Mouse (Mus musculus) mature B cell (primary cell): Measurements from ENCODE around the gene Pcsk7.

ENCODE experiments used
- in situ Hi-C: fragments of 300-500 bp; cut with MboI; formaldehyde crosslinking; loops from 2 replicates; pipeline ENCODE4 v1.14.3; 2019

The Pcsk7 gene

DNA sequence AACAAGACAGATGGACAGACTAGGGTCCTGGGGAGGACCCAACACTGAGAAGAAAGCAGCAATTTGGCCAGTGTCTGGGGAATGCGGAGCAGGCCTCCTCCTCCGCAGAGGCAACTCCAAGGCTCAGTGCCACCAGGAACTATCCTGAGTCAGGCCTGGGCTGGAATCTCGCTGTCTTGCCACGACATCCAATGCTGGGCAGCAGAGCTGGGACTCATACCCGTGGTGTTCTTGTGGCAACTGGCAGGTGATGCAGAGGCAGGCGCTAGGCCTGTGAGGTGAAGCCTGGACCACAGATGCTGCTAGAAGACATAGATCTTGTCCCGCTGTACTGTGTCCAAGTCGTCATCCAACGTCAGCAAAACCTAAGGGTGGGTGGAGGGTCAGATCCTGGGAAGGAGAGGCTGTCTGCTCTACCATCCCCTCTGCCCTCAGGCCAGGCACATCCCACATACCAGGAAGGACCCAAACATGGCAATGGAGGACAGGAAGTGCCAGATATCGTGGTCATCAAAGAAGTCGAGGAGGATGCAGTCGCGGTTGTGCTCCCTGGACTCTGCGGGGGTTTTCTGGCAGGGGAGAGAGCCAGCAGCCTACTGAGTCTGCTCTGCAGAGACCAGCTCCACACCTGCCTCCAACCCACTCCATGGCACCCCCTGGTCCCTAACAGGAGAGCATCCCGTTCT, 32.8 kb downstream of the Pcsk7 start:
- in situ Hi-C loops: no loop called here

DNA sequence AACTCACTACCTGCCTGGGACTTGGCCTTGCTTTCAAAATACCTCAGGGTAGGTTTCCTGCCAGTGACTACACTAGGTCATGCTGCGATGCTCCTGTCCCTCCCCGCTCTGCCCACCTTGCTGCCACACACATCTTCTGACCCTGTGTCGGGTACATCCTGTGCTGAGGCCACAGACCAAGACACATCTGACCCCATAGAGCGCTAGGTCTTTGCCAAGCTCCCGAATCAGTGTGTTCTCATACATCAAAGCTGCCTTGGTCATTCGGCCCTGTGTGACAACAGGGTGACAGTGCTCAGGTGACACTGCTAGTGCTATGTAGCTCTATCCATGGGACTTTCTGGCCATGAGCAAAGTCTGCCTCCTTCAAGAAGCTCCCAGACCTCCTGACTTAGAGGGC, 33.5 kb downstream of the Pcsk7 start:
- in situ Hi-C loops: no loop called here

DNA sequence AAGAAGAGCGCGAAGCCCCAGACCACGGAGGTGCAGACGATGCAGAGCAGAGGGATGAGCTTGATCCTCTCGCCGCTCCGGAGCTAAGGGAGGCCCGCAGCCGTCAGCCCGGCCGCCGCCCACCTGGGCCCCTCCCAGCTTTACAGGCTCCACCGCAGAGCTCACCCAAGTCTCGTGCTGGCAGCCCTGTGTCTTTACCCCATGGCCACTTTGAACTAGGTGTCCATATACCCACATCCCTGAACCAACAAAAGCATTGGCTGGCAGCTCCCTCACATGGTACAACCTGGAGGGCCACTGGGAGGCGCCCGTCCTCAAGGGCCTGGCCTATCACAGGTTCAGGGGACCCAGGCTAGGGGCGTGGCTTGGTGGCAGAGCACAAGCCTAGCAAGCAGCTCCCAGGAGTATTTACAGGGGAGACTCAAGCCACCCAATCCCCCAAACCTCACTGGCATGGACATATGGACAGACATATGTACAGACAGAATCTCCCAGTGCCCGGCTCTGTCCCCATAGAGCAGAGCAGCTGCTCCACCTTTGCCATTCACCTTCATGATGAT, 35.1 kb downstream of the Pcsk7 start:
- in situ Hi-C loops: no loop called here

DNA sequence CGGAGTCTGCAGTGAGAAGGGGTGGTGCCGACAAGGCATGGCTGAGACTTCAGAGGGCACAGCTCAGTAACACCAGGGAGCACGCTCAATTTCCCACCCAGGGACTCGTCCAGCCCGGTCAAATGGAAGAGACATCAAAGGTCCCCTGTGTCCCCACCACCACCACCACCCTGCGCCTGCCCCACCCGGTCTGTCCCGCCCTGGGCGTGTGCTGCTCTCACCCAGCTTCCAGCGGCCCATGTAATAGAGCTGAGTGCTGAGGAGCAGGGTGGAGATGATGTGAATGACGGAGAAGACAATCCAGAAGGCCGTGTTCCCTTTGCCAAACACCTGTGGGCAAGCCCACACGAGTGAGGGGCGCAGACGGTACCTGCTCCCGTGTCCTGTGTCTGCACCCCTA, 36.2 kb downstream of the Pcsk7 start:
- in situ Hi-C loops: no loop called here

DNA sequence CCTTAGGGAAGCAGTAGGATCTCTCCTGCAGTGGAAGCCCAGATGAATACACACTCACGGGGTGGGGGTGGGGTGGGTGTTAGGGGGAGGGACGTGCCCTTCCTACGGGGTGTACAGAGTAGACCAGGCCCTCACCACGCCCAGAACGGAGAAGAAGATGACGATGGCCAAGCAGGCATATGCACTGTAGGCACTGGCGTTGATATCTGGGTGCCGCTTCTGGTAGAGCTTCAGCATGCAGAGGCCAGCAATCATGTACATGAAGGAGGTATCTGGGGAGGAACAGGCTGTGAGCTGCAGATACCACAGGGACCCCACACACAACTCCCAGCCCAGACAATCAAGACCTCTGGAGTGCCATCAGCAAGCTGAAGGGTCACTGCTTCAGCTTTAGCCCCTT, 36.6 kb downstream of the Pcsk7 start:
- in situ Hi-C loops: no loop called here

- in situ Hi-C loops: no loop called here
These were observed 37.6 kb downstream of the Pcsk7 start for GRCm38 (mm10) chr9:45943628-45944505.

GRCm38 (mm10) chr9:45944506-45945400, 38.5 kb downstream of the Pcsk7 start:
- in situ Hi-C loops: no loop called here

DNA sequence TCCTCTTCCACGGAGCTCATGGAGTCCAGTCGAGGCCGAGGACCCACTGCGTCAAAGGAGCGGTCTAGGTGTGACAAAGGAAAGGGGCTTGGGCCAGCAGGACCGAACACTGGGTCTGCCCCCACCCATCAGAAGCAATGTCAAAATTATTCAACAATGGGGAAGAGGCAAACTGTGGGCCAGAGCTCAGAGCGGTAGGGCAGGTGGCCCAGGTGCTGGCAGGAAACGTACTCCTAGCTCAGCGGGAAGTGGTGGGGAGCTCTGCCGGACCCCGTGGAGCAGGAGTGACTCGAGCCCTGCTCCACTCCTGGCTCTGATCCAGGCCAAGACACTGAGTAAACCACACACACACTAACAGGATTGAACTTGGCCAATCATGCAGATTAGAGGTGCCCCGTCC, 39.4 kb downstream of the Pcsk7 start:
- in situ Hi-C loops: no loop called here

- in situ Hi-C loops: no loop called here
These were observed 40.0 kb downstream of the Pcsk7 start for GRCm38 (mm10) chr9:45946182-45946871.

- in situ Hi-C loops: no loop called here
These were observed 40.5 kb downstream of the Pcsk7 start for GRCm38 (mm10) chr9:45946872-45947183.

- in situ Hi-C loops: no loop called here
These were observed 45.8 kb downstream of the Pcsk7 start for GRCm38 (mm10) chr9:45952057-45952456.

GRCm38 (mm10) chr9:45952890-45953289, 46.6 kb downstream of the Pcsk7 start:
- in situ Hi-C loops: no loop called here

DNA sequence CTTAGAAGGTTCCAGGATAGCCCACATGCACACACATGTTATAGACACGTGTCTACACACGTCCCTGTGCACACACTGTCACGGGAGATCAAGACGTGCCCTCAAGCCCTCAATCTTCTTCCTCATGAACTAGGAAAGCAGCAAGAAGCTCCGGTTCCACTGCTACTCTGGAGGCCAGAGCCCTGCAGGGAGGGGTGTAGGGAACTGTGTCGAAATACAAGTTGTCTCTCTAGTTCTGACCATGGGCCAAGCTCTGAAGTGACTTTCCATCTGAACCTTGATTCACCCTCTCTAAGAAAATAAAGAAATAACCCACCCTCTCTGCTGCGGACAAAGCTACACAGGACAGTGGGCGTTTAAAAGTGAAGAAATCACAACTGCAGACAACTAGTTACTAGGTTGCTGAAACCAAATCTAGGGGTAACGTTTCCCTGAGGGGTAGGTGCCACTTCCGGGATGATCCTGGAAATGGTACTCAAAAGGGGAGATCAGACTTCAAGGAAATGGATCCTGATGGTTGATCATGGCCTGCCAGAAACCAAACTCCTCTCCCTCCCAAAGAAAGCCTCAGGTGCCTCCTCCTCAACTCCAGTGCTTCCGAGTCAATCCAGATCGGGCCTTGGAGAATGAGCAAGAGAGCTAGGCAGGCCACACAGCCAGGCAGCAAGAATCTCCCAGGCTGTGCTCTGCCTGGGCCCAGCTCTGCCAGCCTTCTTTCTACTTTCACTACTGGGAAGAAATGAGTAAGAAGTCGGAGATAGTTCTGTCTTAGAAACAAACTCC, 47.4 kb downstream of the Pcsk7 start:
- in situ Hi-C loops: no loop called here

DNA sequence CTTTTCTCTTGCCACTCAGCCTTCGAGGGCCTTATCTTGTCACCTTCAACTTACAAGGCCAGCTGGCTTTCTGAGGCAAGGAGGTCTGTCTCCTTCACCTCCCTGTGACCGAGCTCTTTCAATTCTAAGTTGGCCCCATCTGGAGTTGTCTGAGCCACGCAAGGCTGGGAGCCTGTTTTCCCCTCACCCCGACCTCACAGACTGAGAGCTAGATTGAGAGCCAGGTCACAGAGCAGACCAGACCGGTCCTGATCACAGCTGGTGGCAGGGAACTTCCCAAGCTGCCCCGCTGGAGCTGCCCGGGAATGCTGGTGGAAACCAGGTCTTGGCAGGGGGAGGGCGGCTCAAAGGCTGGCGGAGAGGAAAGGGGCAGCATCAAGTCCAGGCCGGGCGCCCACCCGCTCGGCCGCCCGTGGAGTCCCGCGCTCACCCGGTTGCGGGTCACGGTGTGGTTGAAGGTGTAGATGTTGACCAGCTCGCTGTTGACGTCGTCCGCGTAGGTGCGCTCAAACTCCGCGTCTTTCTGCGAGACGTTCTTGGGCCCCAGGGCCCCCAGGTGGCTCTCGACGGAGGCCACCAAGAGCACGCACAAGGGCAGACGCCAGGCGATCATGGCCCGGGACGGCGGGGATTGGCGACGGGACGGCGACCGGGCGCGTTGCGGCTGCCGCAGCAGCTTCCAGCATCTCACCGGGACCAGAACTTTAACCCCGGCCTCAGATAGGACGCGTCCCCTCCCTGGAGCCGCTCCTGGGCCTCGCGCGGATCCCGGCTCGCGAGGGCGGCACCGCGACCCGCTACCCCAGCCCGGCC, 48.2 kb downstream of the Pcsk7 start:
- in situ Hi-C loops: no loop called here

DNA sequence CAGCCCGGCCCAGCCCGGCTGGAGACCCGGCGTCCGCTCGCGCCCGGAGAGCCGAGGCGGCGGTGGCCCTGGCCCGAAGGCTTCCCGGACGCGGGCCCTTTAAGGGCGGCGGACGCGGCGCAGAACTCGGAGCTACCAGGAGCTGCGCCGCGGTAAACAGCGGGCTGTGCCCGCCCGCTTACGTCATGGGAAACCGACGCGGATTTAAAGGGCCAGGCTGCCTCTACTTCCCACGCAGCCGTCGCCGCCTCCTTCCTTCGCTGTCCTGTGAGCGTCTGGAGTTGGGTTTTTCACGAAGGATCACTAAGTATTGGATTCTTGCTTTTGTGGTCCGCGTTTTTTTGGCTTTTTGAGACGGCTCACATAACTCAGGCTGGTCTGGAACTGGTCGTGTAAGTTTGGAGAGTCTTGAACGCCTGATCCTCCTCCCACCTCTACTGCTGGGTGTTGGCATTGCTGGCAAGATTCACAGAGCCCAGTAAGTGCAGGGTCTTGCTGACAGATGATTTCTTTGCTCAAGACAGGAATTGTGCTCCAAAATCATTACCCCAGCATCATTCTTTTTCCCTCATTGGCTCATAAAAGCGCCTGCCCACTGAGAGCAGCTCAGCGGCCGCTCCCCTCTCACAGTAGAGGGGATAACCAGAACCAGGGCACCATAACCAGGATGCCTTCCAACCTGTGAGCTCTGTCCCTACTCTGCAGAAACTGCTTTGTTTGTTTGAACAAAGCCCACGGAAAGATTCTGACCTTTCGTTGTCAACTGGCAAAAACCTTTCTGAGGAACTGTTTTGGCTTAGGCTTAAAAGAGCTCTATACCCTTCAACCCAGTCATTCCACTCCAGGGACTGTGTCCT, 49.0 kb downstream of the Pcsk7 start, which contains the start of gene Sidt2:
Sidt2 (minus strand) TSS at position 152 of the 857 bp plus-strand sequence.
- in situ Hi-C loops: no loop called here

DNA sequence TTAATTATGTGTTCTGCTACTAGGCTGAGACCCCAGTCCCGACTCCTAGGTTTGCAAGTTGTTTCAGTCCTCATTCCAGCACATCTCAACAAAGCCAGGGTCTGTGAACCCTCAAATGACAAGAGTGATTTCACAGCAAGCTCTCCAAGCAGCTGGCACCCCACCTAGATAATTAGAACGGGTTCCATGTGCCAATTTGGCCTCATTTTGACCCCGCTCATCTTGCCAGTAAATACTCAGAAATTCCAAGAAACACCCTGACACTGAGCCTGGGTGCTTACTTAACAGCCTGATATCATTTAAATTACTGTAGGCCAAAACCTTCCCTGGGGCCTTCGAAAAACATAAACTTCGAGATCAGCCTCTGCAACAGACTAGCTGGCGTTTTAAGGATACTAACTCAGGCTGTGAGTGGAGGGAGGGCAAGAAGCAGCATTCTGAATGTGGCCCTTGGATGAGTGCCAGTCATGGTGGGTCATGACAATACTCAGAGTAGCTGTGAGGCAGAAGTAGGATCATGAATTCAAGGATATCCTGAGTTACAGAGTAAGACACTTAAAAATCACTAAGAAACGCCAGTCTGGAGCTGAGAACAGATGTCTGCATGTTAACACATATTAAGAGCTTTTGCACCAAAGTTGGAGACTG, 51.9 kb downstream of the Pcsk7 start:
- in situ Hi-C loops: no loop called here

- in situ Hi-C loops: no loop called here
These were observed 52.6 kb downstream of the Pcsk7 start for GRCm38 (mm10) chr9:45958851-45959250.

- in situ Hi-C loops: no loop called here
These were observed 53.4 kb downstream of the Pcsk7 start for GRCm38 (mm10) chr9:45959661-45960060.
